Mouse (Mus musculus) limb, embryonic 10.5 days (tissue): ENCODE measurements around the gene Nek8. TPM values are rescaled to one million over a fixed set of nuclear protein-coding genes. Genes with fewer than 3 reads are reported as not detected.

Source experiments
- DNase-seq: peaks from one replicate; pipeline ENCODE4 v3.0.0-alpha.2; 2017; ENCODE audit warnings: low spot score
- H3K27ac ChIP-seq: fragments of 300-500 bp; sonication (generic); 2 replicates; pipeline ENCODE4 v1.5.1; 2016; ENCODE audit warnings: mild to moderate bottlenecking
- H3K27me3 ChIP-seq: fragments of 300-500 bp; sonication (generic); 2 replicates; pipeline ENCODE4 v1.6.1; 2016; ENCODE audit warnings: low read depth, mild to moderate bottlenecking; ENCODE audit not compliant: poor library complexity, severe bottlenecking
- H3K36me3 ChIP-seq: fragments of 300-500 bp; sonication (generic); 2 replicates; pipeline ENCODE4 v1.6.1; 2016; ENCODE audit warnings: mild to moderate bottlenecking, moderate library complexity
- H3K4me1 ChIP-seq: fragments of 300-500 bp; sonication (generic); 2 replicates; pipeline ENCODE4 v1.6.1; 2016
- H3K4me3 ChIP-seq: fragments of 300-500 bp; sonication (generic); 2 replicates; pipeline ENCODE4 v1.5.1; 2016; ENCODE audit warnings: mild to moderate bottlenecking, moderate library complexity
- H3K9me3 ChIP-seq: fragments of 300-500 bp; sonication (generic); replicated peaks from 2 replicates; pipeline ENCODE4 v1.6.1; 2016; ENCODE audit warnings: mild to moderate bottlenecking
- WGBS: fragments of 180-500 bp; shearing (Covaris S2); methylation state at CpG from one replicate; pipeline ENCODE4 v1.1.7; 2016; 5-methylcytosine and 5-hydroxymethylcytosine counted together
- polyA plus RNA-seq: library from polyadenylated mRNA; unstranded; fragments of >200 nt; fragmentation: Nextera tagmentation; extraction: Ambion mirVana; gene quantifications from 2 replicates; pipeline ENCODE4 v1.2.1, GENCODE M21; 2016

The Nek8 gene
- polyA plus RNA-seq, 1 experiment from 2014 or later: 19.9 TPM

GRCm38 (mm10) chr11:78179438-78179999, 3.0 kb upstream of the Nek8 start:
- H3K9me3 ChIP-seq: no peaks in the 10 kb centered on the region
- peak overlapping the region; percentile 61 for H3K4me3 ChIP-seq
- H3K27ac ChIP-seq: peak overlapping the region; percentile 90
- DNase-seq: no peak
- WGBS: 30% methylated on average over 8 of the region's 8 CpGs
- H3K4me1 ChIP-seq: peaks cover 71% of the 10 kb centered on the region
- no peaks in the 10 kb centered on the region for H3K27me3 ChIP-seq
- H3K36me3 ChIP-seq: peaks cover 39% of the 10 kb centered on the region

DNA sequence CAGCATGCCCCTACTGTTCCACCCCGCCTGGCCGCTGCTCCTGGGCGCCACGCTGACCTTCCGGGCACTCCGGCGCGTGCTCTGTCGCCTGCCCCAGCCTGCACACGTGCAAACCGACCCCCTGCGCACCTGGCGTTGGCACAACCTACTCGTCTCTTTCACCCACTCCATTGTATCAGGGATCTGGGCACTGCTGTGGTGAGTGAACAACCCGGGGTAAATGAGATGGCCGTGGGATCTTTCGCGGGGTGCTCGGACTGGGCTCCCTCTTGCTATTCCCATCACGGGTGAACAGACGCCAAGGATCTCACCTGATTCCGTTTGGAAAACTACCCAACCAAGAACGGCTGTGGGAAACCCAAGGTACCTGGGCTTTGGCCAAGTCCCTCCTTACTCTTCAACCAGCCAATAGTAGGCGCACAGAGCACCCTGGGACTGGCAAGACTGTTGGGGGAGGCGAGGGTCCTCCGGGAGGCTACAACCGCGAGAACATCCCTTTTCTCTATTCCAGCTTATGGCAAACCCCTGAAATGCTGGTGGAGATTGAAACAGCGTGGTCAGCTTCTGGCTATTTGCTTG, 2.5 kb upstream of the Nek8 start:
- peak overlapping the region; percentile 61 for H3K4me3 ChIP-seq
- H3K27me3 ChIP-seq: no peaks in the 10 kb centered on the region
- H3K9me3 ChIP-seq: no peaks in the 10 kb centered on the region
- peak overlapping the region; percentile 90 for H3K27ac ChIP-seq
- 2% methylated on average over 29 of the region's 29 CpGs for WGBS
- H3K36me3 ChIP-seq: peaks cover 39% of the 10 kb centered on the region
- DNase-seq: peak; percentile 68
- H3K4me1 ChIP-seq: peaks cover 66% of the 10 kb centered on the region

DNA sequence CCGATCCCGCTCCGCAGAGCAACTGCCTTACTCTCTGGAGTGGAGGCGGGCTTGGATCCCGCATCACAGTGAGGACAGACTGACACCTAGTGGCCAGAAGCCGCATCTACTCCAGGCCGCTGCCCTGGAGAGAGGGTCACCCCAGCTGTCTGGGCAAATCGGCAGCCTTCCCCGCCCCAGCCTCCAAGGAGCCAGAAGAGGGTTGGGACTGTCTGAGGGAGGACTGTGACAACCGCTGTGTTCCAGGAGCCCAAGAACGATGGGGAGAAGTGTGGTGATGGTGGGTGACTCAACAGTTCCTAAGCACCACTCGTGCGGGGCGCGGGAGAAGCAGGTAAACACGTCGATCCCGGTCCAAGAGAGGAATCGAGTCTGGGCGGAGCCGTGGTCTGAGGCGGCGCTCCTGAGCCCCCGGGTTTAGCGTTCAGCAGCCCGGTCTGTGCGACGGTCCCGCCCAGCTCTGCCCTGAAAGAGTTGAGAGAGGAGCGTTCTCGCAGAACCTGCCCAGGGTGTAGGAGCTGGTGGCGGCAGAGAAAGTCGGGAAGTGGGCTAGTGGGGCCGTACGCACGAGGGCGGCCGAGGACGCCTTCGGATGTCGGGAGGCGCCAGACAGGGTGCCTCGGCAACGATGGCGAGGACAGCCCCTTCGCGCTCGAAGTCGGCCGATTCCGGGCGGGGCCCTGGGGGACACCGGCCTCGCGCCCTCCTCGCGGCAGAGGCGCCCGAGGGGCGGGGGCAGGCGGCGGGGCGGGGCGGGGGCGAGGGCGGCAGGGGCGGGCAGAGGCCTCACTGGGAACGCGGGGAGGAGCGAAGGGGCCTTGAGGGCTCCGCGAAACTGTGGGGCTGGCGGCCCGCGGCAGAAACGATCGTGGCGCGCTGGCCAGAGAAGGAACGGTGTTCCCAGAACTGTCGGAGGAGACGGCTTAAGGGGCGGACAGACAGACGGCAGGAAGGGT, 1.7 kb upstream of the Nek8 start:
- peaks cover 39% of the 10 kb centered on the region for H3K36me3 ChIP-seq
- H3K27me3 ChIP-seq: no peaks in the 10 kb centered on the region
- peaks cover 63% of the 10 kb centered on the region for H3K4me1 ChIP-seq
- H3K9me3 ChIP-seq: no peaks in the 10 kb centered on the region
- H3K4me3 ChIP-seq: peak overlapping the region; percentile 61
- peak; percentile 96 for DNase-seq
- H3K27ac ChIP-seq: peak overlapping the region; percentile 90
- WGBS: under 1% methylated on average over 70 of the region's 84 CpGs

DNA sequence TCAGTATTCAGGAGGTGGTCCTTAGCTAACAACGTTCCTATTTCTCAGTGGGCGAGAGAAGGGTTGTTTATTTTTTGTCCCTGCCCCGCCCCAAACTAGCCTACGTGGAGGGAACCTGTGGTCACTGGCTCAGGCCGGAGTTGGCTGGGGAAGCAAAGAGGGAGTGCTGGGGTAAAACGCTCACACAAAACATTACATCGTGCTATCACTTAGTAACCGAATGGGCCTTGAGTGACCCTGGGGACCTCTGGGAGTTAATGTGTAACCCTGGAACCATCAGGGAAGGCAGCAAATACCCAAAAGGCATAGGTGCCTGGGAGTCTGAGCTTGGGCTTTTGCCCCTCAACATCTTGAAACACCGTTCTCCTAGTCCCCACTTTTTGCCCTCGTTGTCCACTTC, 962 bp upstream of the Nek8 start:
- no peak for DNase-seq
- H3K4me1 ChIP-seq: peaks cover 63% of the 10 kb centered on the region

DNA sequence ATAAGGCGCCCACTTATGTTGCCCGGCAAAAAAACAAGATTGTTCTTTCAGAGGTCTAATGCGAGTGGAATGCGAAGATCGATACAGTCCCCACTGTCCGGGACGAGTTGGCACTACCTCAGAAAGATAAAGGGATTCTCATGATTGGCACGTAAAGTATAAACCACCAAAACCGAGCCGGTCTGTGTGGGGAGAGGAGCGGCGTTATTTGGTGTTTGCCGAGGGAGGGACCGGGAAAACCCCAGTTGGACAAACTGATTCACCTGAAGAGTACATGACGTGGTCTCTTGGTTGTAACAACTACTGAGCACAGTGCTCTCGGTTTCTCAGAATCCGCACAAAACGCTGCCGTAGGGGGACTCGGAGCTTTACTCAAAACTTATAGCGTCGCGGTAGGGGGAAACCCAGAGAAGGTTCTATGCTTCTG, 443 bp upstream of the Nek8 start:
- Histone ChIP-seq H3K4me1 (peaks cover 58% of the 10 kb centered on the region), H3K9me3 (no peaks in the 10 kb centered on the region), H3K4me3 (peak overlapping the region; percentile 61), H3K27me3 (no peaks in the 10 kb centered on the region), H3K36me3 (peaks cover 43% of the 10 kb centered on the region), H3K27ac (peak overlapping the region; percentile 92)
- under 1% methylated on average over 23 of the region's 23 CpGs for WGBS
- DNase-seq: no peak

More for the DNA sequence above, 962 bp upstream of the Nek8 start:
- Histone ChIP-seq H3K9me3 (no peaks in the 10 kb centered on the region), H3K36me3 (peaks cover 43% of the 10 kb centered on the region), H3K27me3 (no peaks in the 10 kb centered on the region), H3K27ac (peak overlapping the region; percentile 90), H3K4me3 (peak overlapping the region; percentile 61)
- WGBS: under 1% methylated on average over 10 of the region's 10 CpGs

DNA sequence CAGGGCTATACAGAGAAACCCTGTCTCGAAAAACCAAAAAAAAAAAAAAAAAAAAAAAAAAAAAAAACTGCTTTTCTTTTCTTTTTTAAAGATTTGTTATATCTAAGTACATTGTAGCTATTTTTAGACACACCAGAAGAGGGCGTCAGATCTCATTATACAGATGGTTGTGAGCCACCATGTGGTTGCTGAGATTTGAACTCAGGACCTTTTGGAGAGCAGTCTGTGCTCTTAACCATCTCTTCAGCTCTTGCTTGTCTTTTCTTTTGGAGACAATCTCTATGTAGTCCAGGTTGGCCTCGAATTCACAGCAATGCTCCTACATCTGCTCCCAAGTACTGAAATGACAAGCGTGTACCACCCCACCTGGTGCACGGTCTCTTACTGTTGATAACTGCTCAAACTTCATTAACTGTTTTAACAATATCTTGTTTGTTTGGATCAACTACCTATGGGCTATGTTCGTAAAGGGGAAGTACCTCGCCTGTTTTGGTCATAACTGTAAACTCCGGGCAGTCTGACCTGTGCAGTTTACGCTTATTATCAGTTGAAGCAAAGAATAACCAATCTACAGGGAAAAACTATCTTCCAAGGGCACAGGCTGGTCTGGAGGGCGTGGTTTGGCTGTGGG, 589 bp downstream of the Nek8 start:
- Histone ChIP-seq H3K4me3 (peak overlapping the region; percentile 61), H3K4me1 (peaks cover 48% of the 10 kb centered on the region), H3K27ac (peak overlapping the region; percentile 92), H3K9me3 (no peaks in the 10 kb centered on the region), H3K36me3 (peaks cover 42% of the 10 kb centered on the region), H3K27me3 (no peaks in the 10 kb centered on the region)
- WGBS: 8% methylated on average over 9 of the region's 10 CpGs
- no peak for DNase-seq

DNA sequence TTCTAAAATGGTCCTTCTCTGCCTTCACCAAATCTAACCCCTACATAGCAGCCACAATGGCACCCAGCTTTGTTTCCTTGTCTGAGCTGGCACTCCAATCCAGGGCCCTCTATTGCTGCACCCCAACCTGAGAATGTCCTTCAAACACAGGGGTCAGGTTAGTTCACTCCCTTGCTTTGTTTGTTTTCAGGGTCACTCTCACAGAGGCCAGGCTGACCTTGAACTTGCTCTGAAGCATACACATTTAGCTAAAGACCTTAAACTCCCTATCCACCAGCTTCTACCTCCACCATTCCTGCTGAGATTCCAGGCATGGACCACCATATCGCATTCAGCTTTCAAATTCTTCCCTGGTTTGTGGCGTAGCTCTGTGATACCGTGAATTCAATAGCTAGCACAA, 2.0 kb downstream of the Nek8 start:
- peaks cover 37% of the 10 kb centered on the region for H3K36me3 ChIP-seq
- peaks cover 34% of the 10 kb centered on the region for H3K4me1 ChIP-seq
- H3K9me3 ChIP-seq: no peaks in the 10 kb centered on the region
- H3K27me3 ChIP-seq: no peaks in the 10 kb centered on the region
- no peak for DNase-seq
- 95% methylated on average over 3 of the region's 3 CpGs for WGBS
- H3K4me3 ChIP-seq: no peak overlapping the region
- H3K27ac ChIP-seq: no peak overlapping the region

DNA sequence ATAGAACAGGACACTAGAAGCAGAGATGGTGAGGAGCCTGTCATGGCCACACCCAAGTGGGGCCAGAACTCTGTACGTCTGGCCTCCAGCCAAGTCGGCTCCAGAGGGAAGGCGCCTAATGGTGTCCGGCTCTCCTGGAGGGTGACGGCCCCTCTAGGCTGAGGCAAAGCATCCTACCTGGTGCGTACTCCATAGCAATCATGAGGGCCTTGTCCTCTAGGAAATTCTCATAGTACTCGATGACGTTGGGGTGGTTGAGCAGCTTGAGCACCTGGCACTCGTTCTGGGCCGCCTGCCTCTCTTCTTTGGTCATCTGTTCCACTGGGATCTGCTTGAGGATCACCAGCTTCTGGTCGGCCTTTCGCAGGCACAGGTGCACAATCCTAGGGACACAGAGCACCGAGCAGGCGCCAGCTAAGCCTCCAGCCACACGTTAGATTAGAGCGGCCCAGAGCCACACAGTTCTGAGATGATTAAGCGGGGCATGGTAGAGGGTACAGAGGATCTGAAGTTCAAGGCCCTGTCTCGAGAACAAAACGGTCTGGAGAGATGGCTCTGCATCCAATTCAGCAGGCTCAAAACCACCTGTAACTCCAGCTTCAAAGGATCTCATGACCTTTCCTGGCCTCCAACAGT, 3.6 kb downstream of the Nek8 start:
- DNase-seq: no peak
- Histone ChIP-seq H3K27ac (no peak overlapping the region), H3K4me1 (peaks cover 23% of the 10 kb centered on the region), H3K27me3 (no peaks in the 10 kb centered on the region), H3K36me3 (peaks cover 28% of the 10 kb centered on the region), H3K9me3 (no peaks in the 10 kb centered on the region), H3K4me3 (no peak overlapping the region)
- WGBS: 87% methylated on average over 19 of the region's 19 CpGs

GRCm38 (mm10) chr11:78172034-78172747, 4.3 kb downstream of the Nek8 start:
- no peak for DNase-seq

GRCm38 (mm10) chr11:78171328-78171727, 5.1 kb downstream of the Nek8 start:
- Histone ChIP-seq H3K9me3 (no peaks in the 10 kb centered on the region), H3K4me1 (peaks cover 17% of the 10 kb centered on the region), H3K27me3 (0 out of 2 replicates have a peak, but pooled peaks cover 4% of the 10 kb centered on the region), H3K36me3 (peaks cover 36% of the 10 kb centered on the region), H3K4me3 (no peak overlapping the region), H3K27ac (no peak overlapping the region)
- WGBS: 85% methylated on average over 4 of the region's 4 CpGs
- no peak for DNase-seq

More at GRCm38 (mm10) chr11:78172034-78172747, 4.3 kb downstream of the Nek8 start:
- Histone ChIP-seq H3K9me3 (no peaks in the 10 kb centered on the region), H3K4me3 (no peak overlapping the region), H3K27me3 (0 out of 2 replicates have a peak, but pooled peaks cover 3% of the 10 kb centered on the region), H3K27ac (no peak overlapping the region), H3K4me1 (peaks cover 17% of the 10 kb centered on the region), H3K36me3 (peaks cover 35% of the 10 kb centered on the region)
- WGBS: 81% methylated on average over 16 of the region's 16 CpGs

DNA sequence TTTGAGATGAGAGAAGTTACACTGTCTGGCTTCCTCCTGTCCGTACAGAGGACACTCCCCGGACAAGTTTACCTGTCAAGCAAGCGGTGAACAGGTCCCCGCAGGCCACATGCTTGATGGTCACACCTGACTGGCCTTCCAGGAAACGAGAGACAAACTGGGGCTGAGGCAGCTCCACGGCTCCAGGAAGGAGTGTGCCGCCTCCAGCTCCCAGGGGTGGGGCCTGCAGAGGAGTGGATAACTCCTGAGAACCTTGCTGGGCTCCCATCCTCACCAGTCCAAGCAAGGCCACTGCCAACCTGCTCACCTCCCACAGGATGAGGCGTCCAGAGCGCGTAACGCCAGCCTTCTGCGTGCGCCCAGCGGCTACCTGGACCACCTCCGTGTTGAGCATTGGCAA, 6.2 kb downstream of the Nek8 start:
- Histone ChIP-seq H3K9me3 (no peaks in the 10 kb centered on the region), H3K36me3 (peaks cover 36% of the 10 kb centered on the region), H3K4me3 (no peak overlapping the region), H3K4me1 (peaks cover 21% of the 10 kb centered on the region), H3K27me3 (0 out of 2 replicates have a peak, but pooled peaks cover 4% of the 10 kb centered on the region), H3K27ac (no peak overlapping the region)
- DNase-seq: no peak
- WGBS: 92% methylated on average over 15 of the region's 15 CpGs
